Mouse (Mus musculus) ES-Bruce4 (cell line): ENCODE results near the gene Ache.

Experiments used
- CTCF ChIP-seq: IDR thresholded peaks from one replicate; pipeline ENCODE4 v1.8.1; 2011; ENCODE audit warnings: low read depth, low read length
- POLR2A ChIP-seq: IDR thresholded peaks from one replicate; pipeline ENCODE4 v1.8.1; 2011; ENCODE audit warnings: low read length; ENCODE audit not compliant: insufficient read depth

GRCm38 (mm10) chr5:137330910-137331309 lies 43.6 kb downstream of the Ache start:
- TF ChIP-seq CTCF (no peak), POLR2A (no peak)
